Mouse (Mus musculus) gastrocnemius, postnatal 36 days (tissue): ENCODE data around the gene Bcdin3d. TPM values are rescaled to one million over a fixed set of nuclear protein-coding genes. Genes with fewer than 3 reads are reported as not detected.
A peak's percentile ranks its signal among the peaks of the same experiment; 100 is the strongest.

Experiments
- DNase-seq, 2 experiments: peaks; one replicate each; pipeline ENCODE4 v3.0.0; 2022
- intact Hi-C: fragments of 180-260 bp; cut with DNase I; formaldehyde crosslinking; loops from one replicate; pipeline ENCODE4 v1.15.1; 2025
- total RNA-seq, 2 experiments: library from RNA; stranded (reverse); gene quantifications; 2 replicates each; pipeline ENCODE4 v1.2.3; 2021

Gene Bcdin3d
- total RNA-seq, 2 experiments from 2014 or later, result 3.0 to 3.5 TPM

DNA sequence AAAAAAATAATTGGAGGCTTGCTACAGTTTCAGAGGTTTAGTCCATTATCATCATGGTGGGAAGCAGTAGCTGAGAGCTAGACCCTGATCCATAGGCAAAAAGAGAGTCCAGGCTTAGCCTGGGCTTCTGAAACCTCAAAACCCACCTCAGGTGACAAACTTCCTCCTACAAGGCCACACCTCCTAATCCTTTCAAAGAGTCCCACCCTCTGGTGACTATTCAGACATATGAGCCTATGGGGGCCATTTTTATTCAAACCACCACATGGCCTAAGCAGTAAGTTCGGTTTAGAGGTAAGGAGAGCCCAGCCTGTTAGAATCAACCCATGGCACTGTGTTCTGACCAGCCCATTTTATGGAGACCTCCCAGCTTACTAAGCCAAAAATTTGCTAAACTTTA lies 1.3 kb upstream of the Bcdin3d start:
- intact Hi-C loops, result no loop called here

DNA sequence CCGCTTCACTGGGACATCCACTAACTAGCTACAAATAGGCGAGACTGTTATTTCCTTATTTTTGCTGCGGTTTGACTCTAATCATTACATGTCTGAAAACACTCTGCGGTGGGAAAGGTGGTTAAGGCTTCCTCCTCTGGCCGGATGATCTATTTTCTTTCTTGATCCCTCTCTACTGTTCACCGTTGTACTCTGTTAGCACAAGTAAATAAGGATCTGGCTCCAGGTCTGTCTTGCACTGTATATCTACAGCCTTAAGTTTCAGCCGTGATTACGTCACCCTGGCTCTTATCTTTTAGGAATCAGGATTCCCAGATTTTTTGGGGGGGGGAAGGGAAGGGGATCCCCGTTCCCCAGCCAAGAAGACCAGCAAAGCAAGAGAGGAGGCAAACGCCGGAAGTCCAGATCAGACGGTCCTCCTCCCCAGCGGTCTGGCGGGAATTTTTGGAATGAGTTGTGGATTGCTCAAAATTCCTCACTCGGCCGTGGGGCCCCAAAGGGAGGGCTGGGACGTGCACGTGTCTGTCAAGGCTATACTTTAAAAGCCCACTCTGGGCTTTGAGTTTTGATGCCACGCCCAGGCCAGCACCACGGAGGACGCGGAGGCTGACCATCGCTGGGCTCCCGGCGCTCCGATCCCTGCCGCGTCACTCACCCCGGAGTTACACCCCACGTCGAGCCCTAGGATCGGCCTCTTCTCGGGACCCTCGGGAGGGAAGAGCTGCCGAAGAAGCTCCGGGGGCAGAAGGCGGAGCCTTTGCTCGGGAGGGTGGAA lies 542 bp downstream of the Bcdin3d start:
- peak in 1 of 2 experiments; percentile 45 for DNase-seq
- intact Hi-C loops, result no loop called here

More for the DNA sequence above, 1.3 kb upstream of the Bcdin3d start:
- no peak for DNase-seq

DNA sequence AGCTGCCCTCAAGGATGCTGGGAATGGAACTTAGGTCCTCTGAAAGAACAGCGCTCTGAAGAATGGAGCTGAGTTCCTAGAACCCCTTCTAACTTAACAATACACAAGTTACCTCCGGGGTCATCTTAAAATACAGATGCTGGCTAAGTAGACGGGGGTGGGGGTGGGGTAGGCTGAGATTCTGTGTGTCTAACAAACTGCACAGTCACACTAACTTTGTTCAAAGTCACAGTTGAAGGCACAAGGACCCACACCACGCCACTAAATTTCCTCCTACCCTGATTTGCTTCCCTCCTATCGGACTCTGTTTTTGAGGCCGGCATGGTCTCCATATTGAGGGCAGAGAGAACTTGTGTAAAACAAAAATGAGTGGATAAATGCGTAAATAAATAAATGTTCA lies 1.6 kb downstream of the Bcdin3d start:
- intact Hi-C loops, result no loop called here

DNA sequence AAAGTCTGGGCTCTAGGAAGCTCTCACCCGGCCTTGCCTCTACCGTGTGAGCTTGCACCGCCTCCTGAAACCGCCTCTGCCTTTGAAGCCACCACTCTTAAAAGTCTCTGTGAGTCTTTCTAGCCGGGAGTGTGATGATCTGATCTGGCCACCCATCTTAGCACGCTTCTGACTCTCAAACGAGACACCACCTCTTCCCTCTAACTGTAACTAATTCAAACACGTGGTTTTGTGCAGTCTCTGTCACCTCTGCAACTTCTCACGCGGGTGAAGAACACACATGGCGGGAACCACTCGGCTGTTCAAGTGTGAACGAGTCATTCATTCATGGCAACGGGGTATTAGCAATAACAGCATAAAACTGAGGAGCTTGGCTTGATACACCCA lies 2.9 kb downstream of the Bcdin3d start:
- no peak for DNase-seq
- intact Hi-C loops, result loop anchor here (2.0 kb wide), 1 partner anchor 155 kb away; no protein-coding TSS in a partner anchor

More for the DNA sequence above, 1.6 kb downstream of the Bcdin3d start:
- no peak for DNase-seq

DNA sequence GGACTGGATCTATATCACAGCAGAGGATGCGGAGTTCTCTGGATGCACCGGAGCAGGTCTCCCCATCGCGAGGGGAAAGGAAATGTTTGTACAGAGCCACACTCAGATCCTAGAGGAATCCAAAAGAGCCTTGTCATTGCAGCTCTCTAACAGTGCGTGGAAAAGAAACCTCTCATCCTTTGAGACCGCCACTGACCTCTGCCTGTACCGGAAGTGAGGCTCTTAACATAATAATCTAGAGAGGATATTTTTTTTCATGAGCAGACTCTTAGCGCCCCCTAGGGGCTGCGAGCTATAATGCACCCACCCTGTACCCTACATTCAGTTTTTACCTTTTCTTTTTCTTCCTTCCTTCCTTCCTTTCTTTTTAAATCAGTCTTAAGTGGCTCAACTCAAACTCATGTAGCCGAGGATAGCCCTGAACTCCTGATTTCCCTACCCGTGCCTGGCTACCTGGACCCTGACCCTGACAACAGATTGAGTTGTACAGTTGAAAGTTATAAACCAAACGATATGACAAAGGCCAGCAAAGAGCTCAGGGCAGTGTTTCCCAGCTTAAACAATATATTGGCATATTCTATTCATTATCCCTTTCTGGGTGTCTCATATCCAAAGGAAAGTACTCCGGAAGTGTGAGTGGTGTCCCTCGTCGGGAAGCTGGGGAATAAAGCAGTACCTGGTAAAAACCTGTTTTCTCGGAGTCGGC lies 3.4 kb downstream of the Bcdin3d start:
- peak; percentile 49 to 53 for DNase-seq

DNA sequence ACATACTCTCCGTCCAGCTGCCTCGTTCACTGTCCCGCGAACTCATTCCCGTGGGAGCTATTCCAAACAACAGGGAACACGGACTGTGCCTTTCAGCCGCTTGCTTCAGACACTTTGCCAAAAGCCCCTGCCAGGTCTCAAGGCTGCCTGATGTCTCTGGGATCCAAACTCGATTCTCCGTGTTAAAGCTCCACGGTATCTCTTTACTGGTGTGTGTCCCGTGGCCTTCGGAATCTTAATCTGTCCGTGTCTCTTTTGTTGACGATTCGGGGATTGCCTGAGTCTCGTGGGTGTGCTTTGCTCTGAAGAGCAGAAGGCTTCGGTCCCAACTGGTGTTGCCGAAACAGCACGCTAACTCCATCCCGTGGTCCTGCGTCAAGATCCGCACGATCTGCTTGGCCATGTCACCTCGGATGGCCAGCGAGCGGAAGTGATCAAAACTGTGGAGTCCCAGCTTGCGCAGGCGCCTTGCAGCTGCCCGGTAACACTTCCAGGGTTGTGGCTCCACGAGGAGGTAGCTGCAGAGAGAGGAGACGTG lies 4.2 kb downstream of the Bcdin3d start:
- intact Hi-C loops, result loop anchor here (1.0 to 2.0 kb wide), 2 partner anchors 54 to 153 kb away; no protein-coding TSS in a partner anchor
- peak; percentile 43 to 53 for DNase-seq

More for the DNA sequence above, 3.4 kb downstream of the Bcdin3d start:
- intact Hi-C loops, result loop anchor here (1.0 to 2.0 kb wide), 2 partner anchors 55 to 154 kb away; no protein-coding TSS in a partner anchor

DNA sequence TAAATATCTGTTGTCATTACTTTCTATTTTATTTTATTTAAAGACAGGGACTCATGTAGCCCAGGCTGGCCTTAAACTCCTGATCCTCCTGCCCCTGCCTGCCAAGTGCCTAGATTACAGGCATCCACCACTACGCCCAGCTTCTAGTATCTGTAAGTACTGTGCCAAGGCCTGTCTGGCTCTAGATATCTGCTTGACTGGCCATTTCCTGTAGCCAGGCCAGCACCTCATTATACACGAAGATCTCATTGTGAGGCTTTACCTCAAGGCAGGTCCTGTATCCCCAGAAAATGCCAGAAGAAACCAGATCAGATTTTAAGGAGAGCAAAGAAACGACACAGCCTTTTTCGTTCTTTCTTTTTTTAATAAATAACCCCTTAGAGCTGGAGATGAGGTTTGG lies 4.8 kb downstream of the Bcdin3d start:
- intact Hi-C loops, result loop anchor here (1.0 to 2.0 kb wide), 2 partner anchors 53 to 153 kb away; no protein-coding TSS in a partner anchor
- DNase-seq, result no peak

DNA sequence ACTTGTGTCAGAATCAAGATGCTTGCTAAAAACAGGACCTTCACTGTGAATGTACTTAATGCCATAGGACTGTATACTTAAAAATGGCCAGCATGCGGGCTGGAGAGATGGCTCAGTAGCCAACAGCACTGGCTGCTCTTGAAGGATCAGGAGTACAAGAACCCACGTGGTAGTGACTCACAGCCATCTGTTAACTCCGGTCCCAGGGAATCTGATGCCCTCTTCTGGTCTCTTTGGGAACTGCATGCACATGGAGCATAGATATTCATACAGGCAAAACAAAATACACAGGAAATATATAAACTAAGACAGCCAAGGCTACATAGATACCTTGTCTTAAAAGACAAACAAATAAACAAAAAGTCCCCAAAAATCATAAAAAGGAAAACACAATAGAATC lies 5.5 kb downstream of the Bcdin3d start:
- intact Hi-C loops, result no loop called here
- DNase-seq, result peak; percentile 68 to 75

DNA sequence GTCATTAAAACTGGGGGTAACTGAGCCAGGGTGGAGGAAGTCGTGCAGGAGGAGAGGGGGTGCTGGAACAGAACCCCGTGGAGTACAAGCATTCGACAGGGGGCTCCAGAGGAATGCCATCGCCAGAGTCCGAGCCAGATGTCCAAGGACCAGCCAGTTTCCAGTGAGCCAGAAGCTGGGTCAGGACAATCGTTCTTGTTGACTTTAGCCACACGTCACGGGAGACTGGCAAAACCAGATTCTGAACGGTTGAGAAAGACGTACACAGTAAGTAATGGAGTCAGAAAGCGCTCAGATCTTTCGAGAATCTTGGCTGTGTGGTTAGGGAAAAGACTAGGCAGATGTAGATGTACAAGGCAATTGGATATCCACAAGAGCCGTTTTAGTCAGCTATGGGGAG lies 11.3 kb downstream of the Bcdin3d start:
- intact Hi-C loops, result no loop called here
- DNase-seq, result no peak

DNA sequence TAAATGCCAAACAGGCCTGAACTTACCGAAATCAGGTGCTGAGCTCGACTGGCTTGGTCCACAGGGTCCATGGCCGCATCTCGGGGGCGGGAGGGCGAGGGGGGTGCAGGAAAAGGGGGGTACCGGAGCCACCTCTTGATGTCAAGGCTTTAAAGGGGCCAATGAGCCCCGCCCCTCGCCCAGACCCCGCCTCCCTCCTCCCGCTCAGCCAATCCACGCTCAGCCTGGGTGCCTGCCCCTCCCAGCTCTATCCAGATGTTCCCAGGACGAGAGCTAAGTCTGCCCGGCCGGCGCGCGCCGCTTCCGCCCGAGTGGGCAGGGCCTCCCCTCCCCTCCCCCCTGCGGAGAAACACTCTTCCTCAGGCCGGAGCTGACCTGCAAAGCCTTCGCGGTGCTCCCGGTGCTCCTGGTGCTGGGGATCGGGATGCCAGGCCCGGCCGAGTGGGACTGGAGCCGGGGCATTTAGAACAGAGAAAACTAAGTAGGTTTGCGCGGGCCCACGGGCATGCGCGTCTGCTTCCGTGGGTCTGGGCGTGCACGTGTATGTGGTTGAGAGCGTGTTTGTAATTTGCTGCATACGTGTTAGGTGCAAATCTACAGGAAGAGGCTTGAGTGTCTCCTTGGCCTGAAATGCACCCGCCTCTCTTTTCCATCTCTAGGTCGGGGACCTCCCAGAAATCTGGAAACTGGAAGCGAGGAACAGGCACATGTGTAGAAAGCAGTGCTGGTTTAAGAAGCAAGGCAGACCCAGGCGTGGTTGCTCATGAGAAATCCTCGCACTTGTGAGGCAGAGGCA lies 16.7 kb downstream of the Bcdin3d start, which contains the start of gene Nckap5l:
Nckap5l (minus strand) TSS at position 143 of the 796 bp plus-strand sequence.
- intact Hi-C loops, result no loop called here
- peak; percentile 89 to 91 for DNase-seq

DNA sequence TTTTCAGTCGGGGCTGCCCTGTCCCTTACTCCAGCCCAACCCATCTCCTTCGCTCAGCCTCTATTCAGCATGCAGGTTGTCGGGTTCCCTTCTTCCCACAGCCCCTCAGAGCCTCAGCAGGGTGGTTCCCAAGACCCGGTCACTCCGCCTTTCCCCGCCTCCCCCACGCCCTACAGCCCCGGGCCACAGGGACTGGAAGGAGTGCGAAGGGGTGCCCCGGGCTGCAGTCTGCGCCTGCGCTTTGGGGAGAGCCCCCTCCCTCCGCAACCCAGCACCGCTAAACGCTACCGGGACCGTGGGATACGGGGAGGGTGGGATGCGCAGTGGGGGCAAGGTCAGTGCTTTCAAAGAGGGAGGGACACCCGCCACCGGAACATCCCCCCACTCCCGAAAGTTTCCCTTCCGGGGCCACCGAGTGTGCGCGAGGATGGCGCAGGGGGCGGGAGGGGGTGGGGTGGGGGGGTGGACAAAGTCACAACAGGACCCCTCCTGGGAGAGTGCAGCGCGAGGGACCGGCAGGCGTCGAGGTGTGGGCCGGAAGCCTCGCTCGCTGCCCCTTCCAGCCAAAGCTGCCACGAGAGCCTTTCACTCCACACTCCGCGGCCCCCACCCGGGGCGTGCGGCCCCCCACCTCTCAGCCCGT lies 17.4 kb downstream of the Bcdin3d start:
- intact Hi-C loops, result no loop called here
- peak; percentile 57 to 62 for DNase-seq

DNA sequence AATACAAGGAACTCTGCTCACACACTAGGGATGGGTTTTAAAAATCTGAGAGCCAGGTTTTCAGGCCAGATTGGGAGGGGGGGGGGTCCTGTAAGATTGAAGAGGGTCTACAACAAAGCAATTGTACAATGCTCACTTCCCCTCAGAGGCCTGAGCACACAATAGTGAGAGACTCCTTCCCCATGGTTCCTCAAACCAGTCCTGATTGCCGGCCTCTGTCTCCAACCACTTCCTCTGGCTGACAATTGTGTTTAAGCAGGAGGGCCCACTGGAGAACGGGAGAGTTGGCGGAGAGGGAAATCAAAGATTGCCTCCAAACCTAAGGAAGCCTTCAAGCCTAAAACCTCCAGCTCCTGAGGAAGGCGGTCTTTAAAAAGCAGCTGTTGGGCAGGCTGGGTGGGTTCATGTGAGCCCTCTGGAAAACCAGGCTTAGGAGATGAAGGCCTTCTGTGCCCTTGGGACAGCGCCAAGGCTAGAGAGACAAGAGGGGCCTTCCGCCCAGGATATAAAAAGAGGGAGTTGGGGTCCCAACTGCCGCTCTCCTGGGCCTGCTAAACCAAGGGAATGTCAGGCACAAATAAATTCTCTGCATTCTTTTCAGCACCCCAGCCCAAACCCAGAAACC lies 18.1 kb downstream of the Bcdin3d start:
- intact Hi-C loops, result no loop called here
- no peak for DNase-seq

DNA sequence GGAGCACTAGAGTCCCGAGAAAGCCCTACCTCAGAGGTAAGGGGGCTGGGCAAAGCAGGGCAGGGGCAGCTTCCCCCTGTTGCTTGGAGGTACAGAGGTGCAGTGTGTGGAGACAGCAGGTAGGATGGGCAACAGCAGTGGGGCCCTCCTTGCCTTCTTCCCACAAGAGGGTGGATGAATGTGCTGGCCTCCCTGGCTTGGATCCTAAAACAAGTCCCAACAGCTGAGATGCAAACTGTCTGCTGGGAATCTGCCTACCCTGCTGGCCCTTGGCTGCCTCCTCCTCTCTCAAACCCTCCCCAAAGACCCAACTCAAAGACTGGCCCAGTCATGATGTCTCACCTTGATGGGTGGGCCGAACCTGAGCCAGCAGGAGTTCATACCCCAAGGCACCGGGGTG lies 19.1 kb downstream of the Bcdin3d start:
- intact Hi-C loops, result no loop called here
- no peak for DNase-seq

DNA sequence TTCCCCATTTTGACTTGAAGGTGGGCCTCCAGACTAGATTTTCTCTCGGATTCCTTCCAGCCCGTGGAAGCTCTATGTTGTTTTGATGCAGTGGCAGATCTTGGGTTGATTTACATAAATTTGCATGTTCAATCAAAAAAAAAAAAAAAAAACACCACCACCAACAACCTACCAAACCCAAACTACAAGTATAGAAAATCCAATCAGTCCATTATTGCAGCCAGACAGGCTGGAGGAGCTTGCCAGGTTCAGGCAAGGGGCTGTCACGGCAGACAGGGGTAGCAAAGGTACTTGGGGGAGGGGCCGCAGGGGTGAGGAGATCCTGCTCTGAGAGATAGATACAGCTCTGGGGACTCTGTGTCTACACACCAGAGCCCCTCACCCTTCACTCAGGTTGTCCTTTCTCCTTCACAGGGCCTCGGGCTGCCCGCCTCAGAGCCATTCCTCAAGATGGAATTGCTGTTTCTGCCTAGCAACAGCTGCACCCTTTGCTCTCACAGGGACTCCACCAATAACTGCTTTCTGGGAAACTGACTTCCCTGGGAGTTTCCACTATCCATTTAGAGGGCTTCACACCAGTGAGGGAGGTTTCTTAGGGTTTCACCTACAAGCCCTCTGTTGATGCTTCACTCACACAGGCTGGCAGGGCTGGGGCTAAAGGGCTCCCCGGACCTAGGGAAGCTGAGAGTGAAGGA lies 19.8 kb downstream of the Bcdin3d start:
- DNase-seq, result no peak
- intact Hi-C loops, result no loop called here

DNA sequence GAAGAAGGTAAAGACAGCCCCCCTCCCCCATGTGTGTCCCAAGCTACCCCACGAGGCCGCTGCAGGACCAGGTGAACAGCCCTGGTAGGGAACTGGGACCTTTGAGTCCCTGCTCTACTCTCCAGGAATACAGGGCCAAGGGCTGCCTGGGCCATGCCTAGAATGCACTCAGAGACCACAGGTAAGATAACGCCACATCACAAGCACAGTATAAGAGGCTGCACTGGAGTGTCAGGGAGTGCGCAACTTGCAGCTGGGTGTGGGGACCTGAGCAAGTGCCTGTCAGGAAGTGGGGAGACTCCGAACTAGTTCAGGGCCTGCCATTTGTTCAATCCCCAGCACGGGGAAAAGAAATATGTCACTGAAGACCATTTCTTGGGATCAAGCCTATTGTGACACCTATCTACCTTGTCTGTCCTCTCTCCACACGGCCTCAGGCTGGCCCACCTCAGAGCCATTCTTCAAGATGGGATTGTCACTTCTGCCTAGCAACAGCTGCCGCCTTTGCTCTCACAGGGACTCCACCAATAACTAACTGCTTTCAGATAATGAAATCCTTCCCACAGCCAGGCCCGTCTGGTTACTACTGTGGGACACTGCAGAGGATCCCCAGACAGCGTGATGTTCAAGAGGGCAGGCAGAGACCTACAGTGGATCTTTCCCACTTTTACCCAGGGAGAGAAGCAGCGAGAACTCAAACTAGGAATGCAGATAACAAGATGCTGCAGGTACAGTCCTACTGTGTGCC lies 21.2 kb downstream of the Bcdin3d start:
- DNase-seq, result no peak
- intact Hi-C loops, result no loop called here

DNA sequence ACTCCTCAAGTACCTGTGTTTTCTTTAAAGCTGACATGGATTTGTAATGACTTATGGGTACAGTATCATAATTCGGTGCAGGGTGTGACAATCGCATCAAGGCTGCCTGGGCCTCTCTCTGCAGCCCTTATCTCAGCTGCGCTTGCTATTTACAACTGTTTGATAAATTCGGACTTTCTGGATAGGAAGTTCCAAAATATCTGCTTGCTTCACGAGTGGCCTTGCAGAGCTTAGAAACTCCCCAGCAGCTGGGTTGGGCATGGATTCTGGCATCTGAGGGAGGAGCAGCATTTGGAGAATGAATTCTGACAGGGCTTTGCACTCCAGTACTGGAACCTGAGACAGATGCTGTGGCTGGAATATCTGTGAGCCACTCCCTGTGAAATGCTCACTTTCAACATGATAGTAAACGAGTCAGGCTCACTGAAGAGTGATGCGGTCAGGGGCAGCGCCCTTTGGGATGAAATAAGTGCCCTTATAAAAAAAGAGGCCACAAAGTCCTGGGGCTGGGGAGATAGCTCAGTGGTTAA lies 24.7 kb downstream of the Bcdin3d start:
- intact Hi-C loops, result no loop called here
- no peak for DNase-seq

DNA sequence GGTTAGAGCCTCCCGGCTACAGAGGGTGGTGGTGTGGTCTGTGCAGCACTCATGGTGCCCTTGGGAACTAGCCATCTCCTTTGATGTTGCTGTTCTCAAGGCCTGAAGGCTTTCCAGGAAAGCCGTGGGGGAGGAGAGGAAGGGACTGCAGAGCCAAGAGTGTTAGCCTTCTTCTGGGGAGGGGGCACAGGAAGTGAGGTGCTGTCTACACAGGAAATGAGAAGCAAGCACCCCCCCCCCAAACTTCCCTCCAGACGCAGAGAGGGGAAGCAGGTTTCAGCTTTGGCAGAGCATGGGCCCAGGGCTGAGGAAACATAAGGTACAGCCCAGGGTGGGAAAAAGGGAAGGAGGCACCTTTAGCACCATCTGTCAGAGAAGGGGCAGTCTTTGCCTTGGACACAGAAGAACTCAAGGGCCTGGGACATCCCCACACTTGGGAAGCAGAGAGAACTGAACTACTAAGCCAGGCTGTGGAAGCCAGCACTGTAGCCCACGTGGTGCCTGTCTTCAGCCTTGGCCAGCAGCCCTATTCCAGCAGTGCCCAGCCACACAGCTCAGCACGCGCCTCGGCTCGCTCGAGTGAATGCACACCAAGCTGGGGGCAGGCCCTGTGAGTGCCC lies 25.3 kb downstream of the Bcdin3d start:
- DNase-seq, result peak in 1 of 2 experiments; percentile 44
- intact Hi-C loops, result no loop called here
